Mouse (Mus musculus) liver, postnatal 0 days (tissue): ENCODE measurements around the gene Mapkbp1.

Experiments
- CTCF ChIP-seq: sonication (generic); IDR thresholded peaks from 2 replicates; pipeline ENCODE4 v1.5.1; 2016; ENCODE audit warnings: antibody characterized with exemption, low read depth
- EP300 ChIP-seq: IDR thresholded peaks from 2 replicates; pipeline ENCODE4 v1.6.1; 2016; ENCODE audit warnings: antibody characterized with exemption, low read depth, mild to moderate bottlenecking

- TF ChIP-seq CTCF = no peak
- no peak for TF ChIP-seq EP300
These were observed 29.5 kb downstream of the Mapkbp1 start for GRCm38 (mm10) chr2:120001956-120002355.
